Comparison of ENCODE assay signal across 10 mouse cellular contexts in genomic region chr5:64109217-64109616, GRCm38 (mm10). TPM values are rescaled to one million over a fixed set of nuclear protein-coding genes. Genes with fewer than 3 reads are reported as not detected.
A peak's percentile ranks its signal among the peaks of the same experiment; 100 is the strongest.
DNase-seq lines count a peak whose midpoint lies in the region; ATAC-seq and TF ChIP-seq lines count a peak whose summit lies in the region.
"Had no signal": no experiment of that assay in that cellular context is flagged by ENCODE, and none has a peak within 500 bp of the region (broad histone marks: within the 10 kb centered on the region; RNA-seq: fewer than 3 reads in every experiment).

No protein-coding gene starts in this region.

- peak; percentile 33; the same call in 1 of the 2 replicates for TF ChIP-seq CTCF in heart, postnatal 0 days (IDR thresholded peaks at IDR 0.05; ENCODE audit: low read depth)
- peak; percentile 47 for TF ChIP-seq CTCF in lung, embryonic 14.5 days (IDR thresholded peaks at IDR 0.05; ENCODE audit: low read depth)
- peak in 2 of 3 experiments; percentile 25 to 33; a peak in 3 of 6 replicates for TF ChIP-seq CTCF in MEL (IDR thresholded peaks at IDR 0.05 in 2 of 3, conservative IDR thresholded peaks at IDR 0.05 in 1 of 3; ENCODE audit: control insufficient read depth in 1 of 3, insufficient read depth in 1 of 3, low read depth in 2 of 3, low read length in 3 of 3, poor library complexity in 1 of 3, severe bottlenecking in 1 of 3)

- ATAC-seq in heart, postnatal 0 days (ENCODE audit: insufficient read depth, low read depth), result no peak
- no peak for ATAC-seq in lung, embryonic 14.5 days (ENCODE audit: insufficient read depth)
- ATAC-seq in erythroblast, adult 5-6 weeks (replicated peaks; ENCODE audit: low FRiP score, poor library complexity, severe bottlenecking), result no peak
- no peak for ATAC-seq in megakaryocyte progenitor cell, adult 5-6 weeks (replicated peaks; ENCODE audit: poor library complexity)

- peaks cover 77% of the 10 kb centered on the region for H3K36me3 ChIP-seq in heart, postnatal 0 days (replicated peaks; ENCODE audit: control insufficient read depth, insufficient read depth, low read length)
- peaks cover 67% of the 10 kb centered on the region for H3K36me3 ChIP-seq in lung, embryonic 14.5 days (ENCODE audit: insufficient read depth)
- H3K36me3 ChIP-seq in MEL (ENCODE audit: control insufficient read depth in 1 of 2, insufficient read depth in 2 of 2, low read length in 2 of 2), result peaks cover 0 to 12% of the 10 kb centered on the region in 2 experiments; a peak in 2 of 4 replicates

- no peaks in the 10 kb centered on the region for H3K79me2 ChIP-seq in MEL (ENCODE audit: control insufficient read depth, insufficient read depth, low read length, poor library complexity)

- H3K27ac ChIP-seq in heart, postnatal 0 days (ENCODE audit: low read depth), result no peak overlapping the region
- no peak overlapping the region for H3K27ac ChIP-seq in lung, embryonic 14.5 days (ENCODE audit: low read depth)
- no peak overlapping the region for H3K27ac ChIP-seq in MEL (ENCODE audit: control insufficient read depth, low read depth, low read length)
- H3K27ac ChIP-seq: liver, embryonic 15.5 days had no signal

- no peak for DNase-seq in heart, postnatal 0 days (ENCODE audit: low spot score)
- no peak for DNase-seq in heart, adult 18-20 months
- peak; percentile 65 for DNase-seq in lung, embryonic 14.5 days
- no peak for DNase-seq in lung, postnatal 25 days (ENCODE audit: low spot score)
- DNase-seq in MEL (ENCODE audit: low read depth, low spot score), result peak; percentile 27
- peak; percentile 18 to 32 for DNase-seq in kidney, postnatal 36 days

- TF ChIP-seq EP300 in heart, postnatal 0 days (IDR thresholded peaks at IDR 0.05; ENCODE audit: low read depth), result no peak
- no peak for TF ChIP-seq EP300 in MEL (IDR thresholded peaks at IDR 0.05; ENCODE audit: low read depth in 1 of 2, low read length in 2 of 2)

- no peak overlapping the region for H3K9ac ChIP-seq in heart, postnatal 0 days (replicated peaks; ENCODE audit: low read depth, low read length)
- H3K9ac ChIP-seq in lung, embryonic 14.5 days, result no peak overlapping the region
- no peak overlapping the region for H3K9ac ChIP-seq in MEL (ENCODE audit: control insufficient read depth, low read depth, low read length, poor library complexity, severe bottlenecking)
- H3K9ac ChIP-seq: liver, embryonic 15.5 days had no signal

- peak; percentile 19 for TF ChIP-seq RAD21 in MEL (IDR thresholded peaks at IDR 0.05; ENCODE audit: low read depth, low read length)

- H3K9me3 ChIP-seq in heart, postnatal 0 days (replicated peaks; ENCODE audit: control insufficient read depth, low read length), result no peaks in the 10 kb centered on the region
- no peaks in the 10 kb centered on the region for H3K9me3 ChIP-seq in lung, embryonic 14.5 days (ENCODE audit: low read depth, low read length)
- no peaks in the 10 kb centered on the region for H3K9me3 ChIP-seq in MEL (replicated peaks; ENCODE audit: insufficient read depth, low read length)
- H3K9me3 ChIP-seq: liver, embryonic 15.5 days had no signal

- TF ChIP-seq POLR2A in MEL (IDR thresholded peaks at IDR 0.05; ENCODE audit: control insufficient read depth in 1 of 2, insufficient read depth in 1 of 2, low read depth in 1 of 2, low read length in 2 of 2, poor library complexity in 1 of 2), result no peak

- no peaks in the 10 kb centered on the region for H3K4me1 ChIP-seq in heart, postnatal 0 days (ENCODE audit: control insufficient read depth, insufficient read depth)
- no peaks in the 10 kb centered on the region for H3K4me1 ChIP-seq in lung, embryonic 14.5 days (ENCODE audit: insufficient read depth)
- H3K4me1 ChIP-seq in MEL (ENCODE audit: control insufficient read depth in 1 of 2, insufficient read depth in 2 of 2, low read length in 2 of 2), result no peaks in the 10 kb centered on the region
- H3K4me1 ChIP-seq: liver, embryonic 15.5 days had no signal

- H3K27me3 ChIP-seq in heart, postnatal 0 days (ENCODE audit: control insufficient read depth, insufficient read depth, low read length), result no peaks in the 10 kb centered on the region
- no peaks in the 10 kb centered on the region for H3K27me3 ChIP-seq in lung, embryonic 14.5 days (ENCODE audit: insufficient read depth, low read length)
- H3K27me3 ChIP-seq in MEL (ENCODE audit: control insufficient read depth in 1 of 2, insufficient read depth in 2 of 2, low read length in 2 of 2), result no peaks in the 10 kb centered on the region
- H3K27me3 ChIP-seq: liver, embryonic 15.5 days had no signal

- H3K4me3 ChIP-seq in heart, postnatal 0 days (ENCODE audit: low read depth, low read length), result no peak overlapping the region
- no peak overlapping the region for H3K4me3 ChIP-seq in lung, embryonic 14.5 days (ENCODE audit: low read depth, low read length)
- no peak overlapping the region for H3K4me3 ChIP-seq in MEL (ENCODE audit: control insufficient read depth in 1 of 2, insufficient read depth in 1 of 2, low read depth in 2 of 2, low read length in 2 of 2)
- H3K4me3 ChIP-seq: liver, embryonic 15.5 days; myocyte had no signal

- WGBS in heart, postnatal 0 days, result 50% methylated on average over 3 of the region's 3 CpGs
- WGBS in lung, embryonic 14.5 days, result 55% methylated on average over 3 of the region's 3 CpGs

- no peak overlapping the region for H3K4me2 ChIP-seq in heart, postnatal 0 days (ENCODE audit: low read depth, low read length)
- no peak overlapping the region for H3K4me2 ChIP-seq in lung, embryonic 14.5 days
- H3K4me2 ChIP-seq: liver, embryonic 15.5 days had no signal

TF ChIP-seq in MEL, 35 proteins besides CTCF, POLR2A, EP300 and RAD21:
- peak; percentile 33 for TF ChIP-seq SMC3 (IDR thresholded peaks at IDR 0.05; ENCODE audit: low read depth, low read length)
- TF ChIP-seq USF2 (IDR thresholded peaks at IDR 0.05; ENCODE audit: borderline replicate concordance in 1 of 2, insufficient read depth in 1 of 2, low read depth in 1 of 2, low read length in 2 of 2), result no peak

RNA-seq across cellular contexts. Expression of gene Pgm2, which starts 16.5 kb away (rescaled TPM):
- 5.8 and 6.5 TPM in 2 replicates for total RNA-seq in heart, postnatal 0 days (2014; rRNA removed; ENCODE audit: low replicate concordance)
- 9.6 and 10.4 TPM in 2 replicates for polyA plus RNA-seq in heart, postnatal 0 days (2015; fragmentation: Nextera tagmentation; extraction: Ambion mirVana)
- total RNA-seq in heart, adult 18-20 months (2021), result 1 to 10 TPM; 4.7 to 4.9 TPM
- 39.9 and 43.0 TPM in 2 replicates for polyA plus RNA-seq in lung, embryonic 14.5 days (2014; fragmentation: Nextera tagmentation; extraction: Ambion mirVana)
- total RNA-seq in MEL (2012; rRNA removed), result 22.0 and 24.1 TPM in 2 replicates
- 10 to 100 TPM in 1 of 2 experiments, not detected in 1; 64.0 TPM for polyA plus RNA-seq in MEL (2012; ENCODE audit: insufficient read depth in 1 of 2, insufficient read length in 2 of 2, low read depth in 1 of 2, low replicate concordance in 2 of 2, missing spikeins in 1 of 2)
- total RNA-seq in erythroblast, adult 5-6 weeks (2015; ENCODE audit: low replicate concordance), result 7.1 and 10.0 TPM in 2 replicates
- total RNA-seq in erythroblast, adult 5-6 weeks (2017; ENCODE audit: low replicate concordance), result 8.3 and 11.8 TPM in 2 replicates
- 40.1 and 40.7 TPM in 2 replicates for total RNA-seq in megakaryocyte progenitor cell, adult 5-6 weeks (2015)
- 32.9 and 35.2 TPM in 2 replicates for total RNA-seq in megakaryocyte progenitor cell, adult 5-6 weeks (2017)

RNA-seq across cellular contexts. Expression of gene Tbc1d1, which starts 46.9 kb away (rescaled TPM):
- total RNA-seq in heart, postnatal 0 days (2014; rRNA removed; ENCODE audit: low replicate concordance), result 43.7 and 55.4 TPM in 2 replicates
- 18.3 and 22.4 TPM in 2 replicates for polyA plus RNA-seq in heart, postnatal 0 days (2015; fragmentation: Nextera tagmentation; extraction: Ambion mirVana)
- total RNA-seq in heart, adult 18-20 months (2021), result 10 to 100 TPM; 11.0 to 13.3 TPM
- polyA plus RNA-seq in lung, embryonic 14.5 days (2014; fragmentation: Nextera tagmentation; extraction: Ambion mirVana), result 54.4 and 58.7 TPM in 2 replicates
- total RNA-seq in MEL (2012; rRNA removed), result 22.5 and 24.6 TPM in 2 replicates
- polyA plus RNA-seq in MEL (2012; ENCODE audit: insufficient read depth in 1 of 2, insufficient read length in 2 of 2, low read depth in 1 of 2, low replicate concordance in 2 of 2, missing spikeins in 1 of 2), result 10 to 100 TPM in 1 of 2 experiments, not detected in 1; 24.4 TPM
- total RNA-seq in erythroblast, adult 5-6 weeks (2015; ENCODE audit: low replicate concordance), result 7.3 and 10.4 TPM in 2 replicates
- total RNA-seq in erythroblast, adult 5-6 weeks (2017; ENCODE audit: low replicate concordance), result 9.6 and 11.0 TPM in 2 replicates
- 16.7 and 17.6 TPM in 2 replicates for total RNA-seq in megakaryocyte progenitor cell, adult 5-6 weeks (2015)
- 31.0 and 31.7 TPM in 2 replicates for total RNA-seq in megakaryocyte progenitor cell, adult 5-6 weeks (2017)

Comparison
In these comparisons a context has a peak if more than half of its experiments do, and no peak if none do; other contexts are left out.
1. DNase-seq: peak in lung, embryonic 14.5 days (single experiment), MEL (single experiment) and kidney, postnatal 36 days (2 of 2); none in heart, postnatal 0 days (single experiment), heart, adult 18-20 months (0 of 2) and lung, postnatal 25 days (single experiment).
2. Peak in every context shown above with its lines, with median percentiles within 50 percentile points of each other: CTCF ChIP-seq.